Mouse (Mus musculus) frontal cortex, adult (tissue): ENCODE measurements around the gene Cdc26.

ENCODE experiments used
- ATAC-seq: cut with Nextera tagmentation; 2 replicates; pipeline ENCODE4 v1.9.2; 2017; ENCODE audit warnings: mild to moderate bottlenecking, moderate library complexity, mixed read lengths; ENCODE audit not compliant: low TSS enrichment

Gene Cdc26

GRCm38 (mm10) chr4:62398956-62399355, 9.5 kb downstream of the Cdc26 start:
- ATAC-seq: peak; percentile 95

- no peak for ATAC-seq
Measured at GRCm38 (mm10) chr4:62397616-62398365, 10.7 kb downstream of the Cdc26 start.

- ATAC-seq: no peak
Measured at GRCm38 (mm10) chr4:62395806-62396205, 12.6 kb downstream of the Cdc26 start.

GRCm38 (mm10) chr4:62393459-62393858, 15.0 kb downstream of the Cdc26 start:
- no peak for ATAC-seq

GRCm38 (mm10) chr4:62391892-62392291, 16.6 kb downstream of the Cdc26 start:
- no peak for ATAC-seq

GRCm38 (mm10) chr4:62389592-62390512, 18.6 kb downstream of the Cdc26 start:
- no peak for ATAC-seq

- peak; percentile 65 for ATAC-seq
Measured at GRCm38 (mm10) chr4:62385439-62385838, 23.0 kb downstream of the Cdc26 start.

GRCm38 (mm10) chr4:62384159-62384558, 24.3 kb downstream of the Cdc26 start:
- no peak for ATAC-seq

GRCm38 (mm10) chr4:62383752-62384151, 24.7 kb downstream of the Cdc26 start:
- no peak for ATAC-seq

GRCm38 (mm10) chr4:62383207-62383606, 25.2 kb downstream of the Cdc26 start:
- ATAC-seq: no peak

- ATAC-seq: no peak
Measured at GRCm38 (mm10) chr4:62379724-62380381, 28.6 kb downstream of the Cdc26 start.

- no peak for ATAC-seq
Measured at GRCm38 (mm10) chr4:62376123-62376522, 32.3 kb downstream of the Cdc26 start.

GRCm38 (mm10) chr4:62374342-62374741, 34.1 kb downstream of the Cdc26 start:
- no peak for ATAC-seq

GRCm38 (mm10) chr4:62373668-62374067, 34.8 kb downstream of the Cdc26 start:
- no peak for ATAC-seq

GRCm38 (mm10) chr4:62372818-62373520, 35.5 kb downstream of the Cdc26 start:
- ATAC-seq: no peak

GRCm38 (mm10) chr4:62372410-62372809, 36.0 kb downstream of the Cdc26 start:
- no peak for ATAC-seq

GRCm38 (mm10) chr4:62369091-62369490, 39.4 kb downstream of the Cdc26 start:
- ATAC-seq: no peak

- no peak for ATAC-seq
Measured at GRCm38 (mm10) chr4:62367586-62367985, 40.9 kb downstream of the Cdc26 start.

- ATAC-seq: no peak
Measured at GRCm38 (mm10) chr4:62366291-62366690, 42.2 kb downstream of the Cdc26 start.

- ATAC-seq: no peak
Measured at GRCm38 (mm10) chr4:62364299-62364698, 44.1 kb downstream of the Cdc26 start.

GRCm38 (mm10) chr4:62362437-62362836, 46.0 kb downstream of the Cdc26 start:
- ATAC-seq: no peak

- no peak for ATAC-seq
Measured at GRCm38 (mm10) chr4:62361997-62362396, 46.4 kb downstream of the Cdc26 start.
